Mouse (Mus musculus) heart, embryonic 16.5 days (tissue): ENCODE results near the gene Wasf2. TPM values are rescaled to one million over a fixed set of nuclear protein-coding genes. Genes with fewer than 3 reads are reported as not detected.

Experiments
- ATAC-seq: fragments of 200-750 bp; cut with Nextera tagmentation; replicated peaks from 2 replicates; pipeline ENCODE4 v1.8.0; 2017; ENCODE audit warnings: moderate number of reproducible peaks; ENCODE audit not compliant: insufficient read depth, low FRiP score; ENCODE audit errors: extremely low read depth
- H3K27ac ChIP-seq: fragments of 300-500 bp; sonication (generic); 2 replicates; pipeline ENCODE4 v1.5.1; 2014; ENCODE audit warnings: mild to moderate bottlenecking, low read length, control low read depth, moderate library complexity
- H3K27me3 ChIP-seq: fragments of 300-500 bp; sonication (generic); 2 replicates; pipeline ENCODE4 v1.6.1; 2014; ENCODE audit warnings: low read length, mixed read lengths; ENCODE audit not compliant: control insufficient read depth, insufficient read depth
- H3K36me3 ChIP-seq: fragments of 300-500 bp; sonication (generic); 2 replicates; pipeline ENCODE4 v1.6.1; 2014; ENCODE audit not compliant: control insufficient read depth, insufficient read depth
- H3K4me1 ChIP-seq: fragments of 300-500 bp; sonication (generic); 2 replicates; pipeline ENCODE4 v1.6.1; 2014; ENCODE audit warnings: low read length, mixed read lengths; ENCODE audit not compliant: control insufficient read depth, insufficient read depth
- H3K4me2 ChIP-seq: fragments of 300-500 bp; sonication (generic); 2 replicates; pipeline ENCODE4 v1.6.1; 2014; ENCODE audit warnings: low read depth, mild to moderate bottlenecking, control low read depth, low read length
- H3K4me3 ChIP-seq: fragments of 300-500 bp; sonication (generic); 2 replicates; pipeline ENCODE4 v1.5.1; 2014; ENCODE audit warnings: mild to moderate bottlenecking, control low read depth, low read length
- H3K9ac ChIP-seq: fragments of 300-500 bp; sonication (generic); 2 replicates; pipeline ENCODE4 v1.6.1; 2014; ENCODE audit warnings: low read length, control low read depth
- H3K9me3 ChIP-seq: fragments of 300-500 bp; sonication (generic); replicated peaks from 2 replicates; pipeline ENCODE4 v1.6.1; 2016; ENCODE audit warnings: low read length; ENCODE audit not compliant: control insufficient read depth
- WGBS: fragments of 180-500 bp; shearing (Covaris S2); extraction: QIAGEN DNeasy Blood & Tissue Kit; methylation state at CpG from one replicate; pipeline ENCODE4 v1.1.7; 2014; 5-methylcytosine and 5-hydroxymethylcytosine counted together
- microRNA-seq: library from miRNA; unstranded; fragments of <30 nt; microRNA quantifications from one replicate; pipeline ENCODE4, GENCODE M21; 2017
- polyA plus RNA-seq: library from polyadenylated mRNA; unstranded; fragments of >200 nt; fragmentation: Nextera tagmentation; extraction: Ambion mirVana; gene quantifications from 2 replicates; pipeline ENCODE4 v1.2.1, GENCODE M21; 2015

Wasf2 gene
- polyA plus RNA-seq, 1 experiment from 2014 or later: 45.0 TPM

DNA sequence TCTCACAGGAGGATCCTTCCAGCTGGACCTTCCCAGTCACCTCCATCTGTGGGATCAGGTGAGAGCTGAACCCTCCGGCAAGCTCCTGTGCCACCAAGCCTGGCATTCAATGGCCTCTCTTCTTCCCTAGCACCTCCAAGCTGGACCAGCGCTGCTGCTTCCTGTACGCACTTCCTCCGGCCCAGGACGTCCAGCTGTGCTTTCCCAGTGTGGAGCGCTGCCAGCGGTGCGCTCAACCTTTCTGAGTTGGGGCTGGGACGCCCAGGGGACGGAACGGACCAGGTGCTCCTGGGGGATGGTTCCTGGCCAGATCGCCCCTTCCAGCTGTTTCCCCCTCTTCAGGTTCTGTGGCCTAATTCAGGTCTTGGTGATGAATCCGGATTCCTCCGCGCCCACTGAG is 116.8 kb downstream of the Wasf2 start:
- 31% methylated on average over 15 of the region's 15 CpGs for WGBS
- no peak overlapping the region for H3K9ac ChIP-seq
- peaks cover 14% of the 10 kb centered on the region for H3K4me1 ChIP-seq
- no peak overlapping the region for H3K27ac ChIP-seq
- no peak for ATAC-seq
- peaks cover 54% of the 10 kb centered on the region for H3K27me3 ChIP-seq
- no peaks in the 10 kb centered on the region for H3K9me3 ChIP-seq
- H3K4me2 ChIP-seq: 0 out of 2 replicates have a peak overlapping the region, but pooled peaks have one; percentile 5
- H3K36me3 ChIP-seq: no peaks in the 10 kb centered on the region
- H3K4me3 ChIP-seq: no peak overlapping the region

DNA sequence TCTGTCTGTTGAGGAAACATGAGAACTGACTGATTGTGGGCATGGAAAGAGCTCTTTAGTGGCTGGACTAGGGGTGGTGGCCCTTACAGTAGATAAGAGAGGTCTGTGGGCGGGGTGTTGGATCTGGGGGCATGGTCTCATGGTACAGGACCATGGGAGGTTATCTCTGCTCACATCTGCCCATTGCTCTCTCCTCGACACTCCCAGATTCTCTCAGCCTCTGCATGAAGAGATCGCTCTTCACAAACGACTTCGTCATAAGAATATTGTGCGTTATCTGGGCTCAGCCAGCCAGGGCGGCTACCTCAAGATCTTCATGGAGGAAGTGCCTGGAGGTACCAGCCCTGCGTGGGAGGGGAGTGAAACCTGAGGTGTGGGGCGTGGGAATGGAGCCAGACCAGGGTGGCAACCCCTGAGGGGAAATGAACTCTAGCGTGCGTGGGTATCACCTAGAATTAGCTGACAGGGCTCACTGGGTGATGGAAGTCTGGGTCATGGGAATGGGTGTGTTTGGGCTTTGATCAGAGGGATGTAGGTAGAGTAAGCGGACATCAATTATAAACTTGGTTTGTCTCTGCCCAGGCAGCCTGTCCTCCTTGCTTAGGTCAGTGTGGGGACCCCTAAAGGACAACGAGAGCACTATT is 117.6 kb downstream of the Wasf2 start:
- Histone ChIP-seq H3K9ac (no peak overlapping the region), H3K27me3 (peaks cover 50% of the 10 kb centered on the region), H3K9me3 (no peaks in the 10 kb centered on the region), H3K4me2 (no peak overlapping the region), H3K4me1 (peaks cover 12% of the 10 kb centered on the region), H3K27ac (no peak overlapping the region), H3K4me3 (no peak overlapping the region), H3K36me3 (no peaks in the 10 kb centered on the region)
- WGBS: 53% methylated on average over 13 of the region's 13 CpGs
- no peak for ATAC-seq

Small RNA genes within 50 kb of the gene (microRNA-seq; reads per million reads assigned to microRNA genes)
- gene Mir7017: not detected

Other genes with a start within 250 kb of the Wasf2 start
- gene Stx12, start 246.0 kb upstream of the Wasf2 start, polyA plus RNA-seq: 53.5 and 56.9 TPM in 2 replicates
- 41.5 and 46.2 TPM in 2 replicates for gene Fam76a, start 207.9 kb upstream of the Wasf2 start, polyA plus RNA-seq
- 0.70 and 1.4 TPM in 2 replicates for gene Fgr, start 156.4 kb upstream of the Wasf2 start, polyA plus RNA-seq
- gene Ahdc1, start 119.2 kb upstream of the Wasf2 start, polyA plus RNA-seq: 7.1 and 7.2 TPM in 2 replicates
- gene Cd164l2, start 81.6 kb downstream of the Wasf2 start, polyA plus RNA-seq: 0.66 TPM in 1 of 2 replicates, not detected in the other
- gene Gpr3, start 82.0 kb downstream of the Wasf2 start, polyA plus RNA-seq: 0.14 and 0.29 TPM in 2 replicates
- gene Map3k6, start 110.3 kb downstream of the Wasf2 start, polyA plus RNA-seq: 3.4 and 3.6 TPM in 2 replicates
- gene Sytl1, start 132.6 kb downstream of the Wasf2 start, polyA plus RNA-seq: 3.4 and 7.6 TPM in 2 replicates
- 55.5 and 59.2 TPM in 2 replicates for gene Tmem222, start 147.3 kb downstream of the Wasf2 start, polyA plus RNA-seq
- 13.5 and 13.7 TPM in 2 replicates for gene Wdtc1, start 223.0 kb downstream of the Wasf2 start, polyA plus RNA-seq
- gene Slc9a1, start 239.2 kb downstream of the Wasf2 start, polyA plus RNA-seq: 7.2 and 8.1 TPM in 2 replicates